Mouse (Mus musculus) retina, postnatal 1 day (tissue): ENCODE data around the gene Gm45234.
"Not testable (repeated sequence)": the region's sequence is repeated elsewhere in the genome, so short reads cannot be mapped to it uniquely, and the experiment has no call there.

ENCODE experiments used
- DNase-seq: peaks from one replicate; pipeline ENCODE4 v3.0.0-alpha.2; 2012

Gm45234 gene

GRCm38 (mm10) chr6:124755831-124756595 is at the start of gene Gm45234, which contains the start of gene Atn1:
Gene Gm45234 (minus strand): TSS chr6:124756021.
Gene Atn1 (minus strand): TSS chr6:124756524.
- peak; percentile 78 for DNase-seq

- no peak for DNase-seq
Measured at GRCm38 (mm10) chr6:124804341-124804740, 48.5 kb upstream of the Gm45234 start.

- not testable (repeated sequence) for DNase-seq
Measured at GRCm38 (mm10) chr6:124803691-124804090, 47.9 kb upstream of the Gm45234 start.

- DNase-seq, result no peak
Measured at GRCm38 (mm10) chr6:124803061-124803460, 47.2 kb upstream of the Gm45234 start.

GRCm38 (mm10) chr6:124802400-124802799 is 46.6 kb upstream of the Gm45234 start:
- DNase-seq, result not testable (repeated sequence)

GRCm38 (mm10) chr6:124796200-124796599 is 40.4 kb upstream of the Gm45234 start:
- DNase-seq, result no peak

- no peak for DNase-seq
Measured at GRCm38 (mm10) chr6:124795781-124796180, 40.0 kb upstream of the Gm45234 start.

GRCm38 (mm10) chr6:124791911-124792310 is 36.1 kb upstream of the Gm45234 start:
- no peak for DNase-seq

GRCm38 (mm10) chr6:124790121-124790520 is 34.3 kb upstream of the Gm45234 start:
- no peak for DNase-seq

GRCm38 (mm10) chr6:124789519-124789918 is 33.7 kb upstream of the Gm45234 start:
- DNase-seq, result no peak

GRCm38 (mm10) chr6:124787722-124788121 is 31.9 kb upstream of the Gm45234 start:
- DNase-seq, result no peak

- DNase-seq, result no peak
Measured at GRCm38 (mm10) chr6:124786756-124787420, 31.1 kb upstream of the Gm45234 start.

- peak; percentile 62 for DNase-seq
Measured at GRCm38 (mm10) chr6:124782436-124782835, 26.6 kb upstream of the Gm45234 start.

GRCm38 (mm10) chr6:124780917-124781316 is 25.1 kb upstream of the Gm45234 start:
- DNase-seq, result no peak

- no peak for DNase-seq
Measured at GRCm38 (mm10) chr6:124779984-124780416, 24.2 kb upstream of the Gm45234 start.

- peak; percentile 87 for DNase-seq
Measured at GRCm38 (mm10) chr6:124779222-124779983, 23.6 kb upstream of the Gm45234 start, which contains the start of gene Lrrc23. Gene Lrrc23 (minus strand): TSS chr6:124779727.

- DNase-seq, result no peak
Measured at GRCm38 (mm10) chr6:124770511-124770910, 14.7 kb upstream of the Gm45234 start.

- DNase-seq, result no peak
Measured at GRCm38 (mm10) chr6:124770013-124770412, 14.2 kb upstream of the Gm45234 start.

- peak; percentile 84 for DNase-seq
Measured at GRCm38 (mm10) chr6:124769101-124769765, 13.4 kb upstream of the Gm45234 start, which contains the start of gene Eno2. Gene Eno2 (minus strand): TSS chr6:124769673.

GRCm38 (mm10) chr6:124768704-124769044 is 12.9 kb upstream of the Gm45234 start:
- DNase-seq, result no peak

- peak; percentile 79 for DNase-seq
Measured at GRCm38 (mm10) chr6:124767920-124768703, 12.3 kb upstream of the Gm45234 start.

- no peak for DNase-seq
Measured at GRCm38 (mm10) chr6:124767536-124767919, 11.7 kb upstream of the Gm45234 start.
